Mouse (Mus musculus) spleen, adult 2 months (tissue): Measurements from ENCODE around the gene Fgfr2.

Experiments
- CTCF ChIP-seq: fragments of 200-500 bp; IDR thresholded peaks from 2 replicates; pipeline ENCODE4 v1.5.1; 2011; ENCODE audit warnings: mild to moderate bottlenecking, inconsistent platforms; ENCODE audit not compliant: insufficient read depth, insufficient read length, insufficient replicate concordance; ENCODE audit errors: extremely low read depth
- POLR2A ChIP-seq: fragments of 200-500 bp; IDR thresholded peaks from 2 replicates; pipeline ENCODE4 v1.6.1; 2011; ENCODE audit warnings: low read depth, low read length, inconsistent platforms

- no peak for TF ChIP-seq CTCF
- no peak for TF ChIP-seq POLR2A
These were observed 2869.9 kb downstream of the Fgfr2 start for GRCm38 (mm10) chr7:130253264-130253663.
